ENCODE assay signal across 9 mouse cellular contexts in genomic region chr5:138228026-138228425, GRCm38 (mm10). TPM values are rescaled to one million over a fixed set of nuclear protein-coding genes. Genes with fewer than 3 reads are reported as not detected.
DNase-seq lines count a peak whose midpoint lies in the region; ATAC-seq and TF ChIP-seq lines count a peak whose summit lies in the region.
"Had no signal": no experiment of that assay in that cellular context is flagged by ENCODE, and none has a peak within 500 bp of the region (broad histone marks: within the 10 kb centered on the region; RNA-seq: fewer than 3 reads in every experiment).

No protein-coding gene starts in this region.

- no peaks in the 10 kb centered on the region for H3K9me3 ChIP-seq in hindbrain, embryonic 13.5 days
- H3K9me3 ChIP-seq: megakaryocyte, embryonic 14.5 days had no signal

- ATAC-seq in hindbrain, embryonic 13.5 days (ENCODE audit: low FRiP score) = no peak

- no peaks in the 10 kb centered on the region for H3K36me3 ChIP-seq in hindbrain, embryonic 13.5 days

- no peak overlapping the region for H3K4me3 ChIP-seq in left cerebral cortex, adult 2 months
- H3K4me3 ChIP-seq in hindbrain, embryonic 13.5 days = no peak overlapping the region

- intact Hi-C loops in left cerebral cortex, adult 2 months (cut with DNase I) = no loop called here

- TF ChIP-seq CTCF in left cerebral cortex, adult 2 months (IDR thresholded peaks at IDR 0.05) = peak; percentile 56

- peak; percentile 56 to 71 for DNase-seq in cerebellum, postnatal 14 days
- DNase-seq in cerebellum, adult 9-11 months = no peak
- no peak for DNase-seq in left cerebral cortex, adult 2 months (ENCODE audit: extremely low spot score in 1 of 2, low spot score in 2 of 2)
- no peak for DNase-seq in left cerebral cortex, adult 11 months (ENCODE audit: low spot score)
- DNase-seq in adrenal gland, postnatal 10 days = peak; percentile 62
- peak; percentile 35 for DNase-seq in lung, postnatal 14 days
- peak; percentile 77 for DNase-seq in thymus, postnatal 4 days

- H3K27ac ChIP-seq in left cerebral cortex, adult 2 months = no peak overlapping the region
- no peak overlapping the region for H3K27ac ChIP-seq in hindbrain, embryonic 13.5 days

- no peaks in the 10 kb centered on the region for H3K27me3 ChIP-seq in hindbrain, embryonic 13.5 days

- no peak overlapping the region for H3K9ac ChIP-seq in hindbrain, embryonic 13.5 days

- 58% methylated on average over 3 of the region's 3 CpGs for WGBS in hindbrain, embryonic 13.5 days

- H3K4me2 ChIP-seq in hindbrain, embryonic 13.5 days = no peak overlapping the region

- H3K4me1 ChIP-seq in hindbrain, embryonic 13.5 days (replicated peaks) = no peaks in the 10 kb centered on the region

RNA-seq across cellular contexts. Expression of gene Nxpe5, which starts 2.3 kb away (rescaled TPM):
- under 1 TPM in 1 of 2 experiments, not detected in 1; 0.14 TPM for total RNA-seq in left cerebral cortex, adult 2 months (2021)
- under 1 TPM; 0.51 to 0.96 TPM for total RNA-seq in adrenal gland, postnatal 10 days (2021)
- polyA plus RNA-seq in hindbrain, embryonic 13.5 days (2015; fragmentation: Nextera tagmentation; extraction: Ambion mirVana) = not detected in 2 replicates

RNA-seq across cellular contexts. Expression of gene Lamtor4, which starts 27.3 kb away (rescaled TPM):
- total RNA-seq in left cerebral cortex, adult 2 months (2021) = 10 to 100 TPM; 47.7 to 49.6 TPM
- 10 to 100 TPM; 67.1 to 74.8 TPM for total RNA-seq in adrenal gland, postnatal 10 days (2021)
- polyA plus RNA-seq in hindbrain, embryonic 13.5 days (2015; fragmentation: Nextera tagmentation; extraction: Ambion mirVana) = 91.7 and 95.8 TPM in 2 replicates

RNA-seq across cellular contexts. Expression of gene Mblac1, which starts 33.9 kb away (rescaled TPM):
- 1 to 10 TPM; 7.8 to 9.3 TPM for total RNA-seq in left cerebral cortex, adult 2 months (2021)
- total RNA-seq in adrenal gland, postnatal 10 days (2021) = 1 to 10 TPM; 8.1 to 9.4 TPM
- 13.5 and 14.6 TPM in 2 replicates for polyA plus RNA-seq in hindbrain, embryonic 13.5 days (2015; fragmentation: Nextera tagmentation; extraction: Ambion mirVana)

RNA-seq across cellular contexts. Expression of gene BC037034, which starts 35.8 kb away (rescaled TPM):
- total RNA-seq in left cerebral cortex, adult 2 months (2021) = 10 to 100 TPM; 64.2 to 67.8 TPM
- total RNA-seq in adrenal gland, postnatal 10 days (2021) = 10 to 100 TPM; 17.1 to 20.6 TPM
- polyA plus RNA-seq in hindbrain, embryonic 13.5 days (2015; fragmentation: Nextera tagmentation; extraction: Ambion mirVana) = 14.2 and 15.5 TPM in 2 replicates

RNA-seq across cellular contexts. Expression of gene Cnpy4, which starts 40.7 kb away (rescaled TPM):
- 10 to 100 TPM; 13.5 to 17.1 TPM for total RNA-seq in left cerebral cortex, adult 2 months (2021)
- 10 to 100 TPM; 19.1 to 20.1 TPM for total RNA-seq in adrenal gland, postnatal 10 days (2021)
- 33.0 and 37.4 TPM in 2 replicates for polyA plus RNA-seq in hindbrain, embryonic 13.5 days (2015; fragmentation: Nextera tagmentation; extraction: Ambion mirVana)

Comparison
In these comparisons a context has a peak if more than half of its experiments do, and no peak if none do; other contexts are left out.
1. DNase-seq: peak in cerebellum, postnatal 14 days (2 of 2), adrenal gland, postnatal 10 days (single experiment), lung, postnatal 14 days (single experiment) and thymus, postnatal 4 days (single experiment); none in cerebellum, adult 9-11 months (single experiment), left cerebral cortex, adult 2 months (0 of 2) and left cerebral cortex, adult 11 months (single experiment).